Mouse (Mus musculus) cerebellum, adult 2 months (tissue): ENCODE measurements around the gene Cntnap5a. TPM values are rescaled to one million over a fixed set of nuclear protein-coding genes. Genes with fewer than 3 reads are reported as not detected.

Experiments used
- DNase-seq, 2 experiments: peaks; one replicate each; pipeline ENCODE4 v3.0.0; 2021
- H3K27ac ChIP-seq: fragments of 200-500 bp; 2 replicates; pipeline ENCODE4 v1.5.1; 2012; ENCODE audit warnings: low read length, control low read depth, inconsistent platforms; ENCODE audit not compliant: insufficient read depth
- H3K27me3 ChIP-seq: fragments of 200-500 bp; 2 replicates; pipeline ENCODE4 v1.6.1; 2012; ENCODE audit warnings: inconsistent platforms, mild to moderate bottlenecking, low read length, moderate library complexity; ENCODE audit not compliant: control insufficient read depth, insufficient read depth
- H3K4me1 ChIP-seq: fragments of 200-500 bp; 2 replicates; pipeline ENCODE4 v1.6.1; 2011; ENCODE audit warnings: low read length; ENCODE audit not compliant: control insufficient read depth, insufficient read depth
- H3K4me3 ChIP-seq: fragments of 200-500 bp; replicated peaks from 2 replicates; pipeline ENCODE3; 2011; ENCODE audit warnings: mild to moderate bottlenecking, low read depth, low read length, control low read depth; ENCODE audit not compliant: insufficient read depth
- CTCF ChIP-seq: fragments of 200-500 bp; IDR thresholded peaks from 2 replicates; pipeline ENCODE4 v1.5.1; 2011; ENCODE audit warnings: low read depth, mild to moderate bottlenecking, control low read depth, low read length, moderate library complexity, borderline replicate concordance; ENCODE audit not compliant: insufficient read depth
- POLR2A ChIP-seq: fragments of 200-500 bp; IDR thresholded peaks from 2 replicates; pipeline ENCODE4 v1.6.1; 2011; ENCODE audit warnings: low read length, control low read depth, borderline replicate concordance; ENCODE audit not compliant: insufficient read depth
- WGBS: fragments of 180-500 bp; shearing (Covaris S2); methylation state at CpG from one replicate; pipeline ENCODE4 v1.1.7; 2018; 5-methylcytosine and 5-hydroxymethylcytosine counted together
- polyA plus RNA-seq: library from polyadenylated mRNA; depleted of rRNA; stranded (reverse); fragments of >200 nt; gene quantifications from 2 replicates; pipeline ENCODE4 v1.2.3, GENCODE M21; 2012

Cntnap5a gene
- polyA plus RNA-seq, 1 experiment: 4.8 TPM

DNA sequence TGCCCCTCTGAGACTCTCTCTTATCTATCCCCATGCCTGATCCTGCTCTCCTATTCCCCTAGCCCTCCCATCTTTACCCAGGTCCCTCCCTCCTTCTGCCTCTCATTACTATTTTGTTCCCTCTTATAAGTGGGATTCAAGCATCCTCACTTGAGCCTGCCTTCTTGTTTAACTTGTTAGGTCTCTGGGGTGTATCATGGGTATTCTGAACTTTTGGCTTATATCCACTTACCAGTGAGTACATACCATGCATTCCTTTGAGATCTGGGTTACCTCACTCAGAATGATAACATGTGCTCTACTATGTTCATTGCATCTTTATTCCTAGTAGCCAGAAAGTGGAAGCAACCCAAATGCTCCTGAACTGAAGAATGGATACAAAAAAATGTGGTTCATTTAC lies 639.9 kb downstream of the Cntnap5a start:
- Histone ChIP-seq H3K4me3 (no peak overlapping the region), H3K27me3 (no peaks in the 10 kb centered on the region), H3K4me1 (no peaks in the 10 kb centered on the region), H3K27ac (no peak overlapping the region)
- TF ChIP-seq POLR2A (no peak), CTCF (no peak)
- DNase-seq: no peak

DNA sequence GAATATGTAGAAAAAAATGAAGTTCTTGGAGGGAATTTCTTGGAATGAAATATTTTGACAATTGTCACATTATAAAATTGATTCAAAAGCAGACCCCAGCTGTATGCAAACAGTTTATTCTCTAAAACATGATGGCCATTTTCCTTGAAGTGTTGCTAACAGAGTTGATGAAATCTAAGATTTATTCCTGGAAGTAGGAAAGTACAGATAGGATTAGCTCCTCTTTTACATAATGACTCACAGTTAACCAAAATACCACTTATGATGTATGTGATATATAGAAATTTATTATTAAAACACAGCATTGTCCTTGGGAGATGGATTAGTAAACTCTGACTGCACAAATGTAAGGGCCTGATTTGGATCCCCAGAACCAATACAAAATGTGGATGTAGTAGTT lies 669.1 kb downstream of the Cntnap5a start:
- no peak for DNase-seq
- Histone ChIP-seq H3K4me1 (no peaks in the 10 kb centered on the region), H3K27me3 (no peaks in the 10 kb centered on the region), H3K4me3 (no peak overlapping the region), H3K27ac (no peak overlapping the region)
- no peak for TF ChIP-seq CTCF
- no peak for TF ChIP-seq POLR2A

DNA sequence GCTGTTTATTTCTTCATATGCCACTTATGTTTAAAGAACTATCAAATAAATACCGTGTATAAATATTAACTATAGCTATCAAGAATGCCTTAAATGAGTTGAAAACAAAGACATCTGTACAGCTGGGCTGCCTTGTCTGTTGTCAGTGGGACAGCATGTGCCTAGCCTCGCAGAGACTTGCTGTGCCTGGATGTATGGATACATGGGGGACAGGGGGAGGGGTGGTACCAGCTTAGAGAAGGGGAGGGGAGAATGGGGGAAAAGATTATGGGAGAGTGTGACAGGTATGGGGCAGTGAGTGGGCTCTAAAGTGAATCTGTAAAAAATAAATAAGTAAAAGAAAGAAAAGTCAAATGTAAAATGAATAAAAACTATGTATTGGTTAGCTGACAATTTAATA lies 681.0 kb downstream of the Cntnap5a start:
- H3K4me3 ChIP-seq: no peak overlapping the region
- no peak overlapping the region for H3K27ac ChIP-seq
- TF ChIP-seq CTCF (no peak), POLR2A (no peak)
- WGBS: 44% methylated on average over 2 of the region's 2 CpGs
- no peaks in the 10 kb centered on the region; the same call in 1 of the 2 replicates for H3K27me3 ChIP-seq
- H3K4me1 ChIP-seq: no peaks in the 10 kb centered on the region; the same call in 1 of the 2 replicates
- DNase-seq: no peak

DNA sequence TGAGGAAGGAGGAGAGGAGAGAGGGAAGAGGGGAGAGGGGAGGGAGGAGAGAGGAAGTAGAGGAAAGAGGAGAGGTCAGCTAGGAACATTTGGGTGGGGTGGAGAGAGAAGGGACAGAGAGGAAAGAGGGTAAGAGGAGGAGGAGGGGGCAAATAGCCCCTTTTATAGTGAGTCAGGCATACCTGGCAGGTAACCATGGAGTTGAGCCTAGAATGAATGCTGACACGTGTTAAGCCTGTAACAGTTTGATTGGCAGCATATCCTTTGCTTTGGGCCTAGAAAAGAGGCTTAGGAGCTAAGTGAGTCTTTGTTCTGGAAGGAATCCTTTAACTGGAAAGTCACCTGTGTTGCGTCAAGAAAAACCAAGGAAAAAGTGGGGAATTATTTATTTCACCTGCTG lies 681.6 kb downstream of the Cntnap5a start:
- Histone ChIP-seq H3K4me1 (no peaks in the 10 kb centered on the region; the same call in 1 of the 2 replicates), H3K27me3 (no peaks in the 10 kb centered on the region; the same call in 1 of the 2 replicates), H3K27ac (no peak overlapping the region), H3K4me3 (no peak overlapping the region)
- no peak for DNase-seq
- TF ChIP-seq CTCF: no peak
- TF ChIP-seq POLR2A: no peak
- WGBS: 77% methylated on average over 2 of the region's 2 CpGs

DNA sequence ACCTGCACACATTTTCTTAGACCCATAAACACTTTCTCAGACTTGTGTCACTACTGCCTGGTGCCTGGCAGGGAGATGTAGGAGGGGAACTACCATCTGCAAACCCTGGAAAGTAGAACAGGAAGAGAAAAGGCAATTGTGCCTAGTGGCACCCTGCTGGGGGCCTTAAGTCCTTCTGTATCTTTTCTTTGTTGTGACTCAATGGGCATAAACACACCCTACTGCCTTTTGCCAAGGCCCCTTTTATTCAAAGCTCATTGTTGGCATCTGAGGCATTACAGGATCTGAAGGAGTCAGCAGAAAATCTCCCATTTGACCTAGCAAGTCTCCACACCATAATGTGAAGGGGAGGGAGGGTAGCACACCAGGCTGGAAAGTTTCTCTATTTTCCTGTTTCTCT lies 682.2 kb downstream of the Cntnap5a start:
- DNase-seq: no peak
- Histone ChIP-seq H3K4me3 (no peak overlapping the region), H3K27ac (no peak overlapping the region), H3K27me3 (no peaks in the 10 kb centered on the region; the same call in 1 of the 2 replicates), H3K4me1 (no peaks in the 10 kb centered on the region; the same call in 1 of the 2 replicates)
- TF ChIP-seq POLR2A (no peak), CTCF (no peak)

DNA sequence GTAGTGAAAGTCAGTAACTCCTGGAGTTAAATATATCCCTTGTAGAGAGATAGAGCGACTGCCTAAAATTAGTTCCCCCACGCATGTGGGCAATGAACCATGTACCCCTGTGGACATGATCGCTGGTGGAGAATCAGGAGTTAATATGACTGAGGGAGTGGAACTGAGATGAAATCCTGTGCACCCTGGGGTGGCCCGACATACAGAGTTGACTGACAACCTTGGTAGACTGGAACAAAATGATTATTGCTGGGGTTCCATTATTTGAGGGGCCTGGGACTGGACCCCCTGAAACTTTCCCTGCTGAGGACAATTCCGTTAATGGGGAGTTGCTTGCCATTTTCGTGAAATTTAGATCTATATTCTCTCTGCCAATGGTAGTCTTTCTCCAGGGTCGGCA lies 683.0 kb downstream of the Cntnap5a start:
- no peak for DNase-seq
- TF ChIP-seq POLR2A: no peak
- no peak for TF ChIP-seq CTCF
- 51% methylated on average over 7 of the region's 7 CpGs for WGBS

DNA sequence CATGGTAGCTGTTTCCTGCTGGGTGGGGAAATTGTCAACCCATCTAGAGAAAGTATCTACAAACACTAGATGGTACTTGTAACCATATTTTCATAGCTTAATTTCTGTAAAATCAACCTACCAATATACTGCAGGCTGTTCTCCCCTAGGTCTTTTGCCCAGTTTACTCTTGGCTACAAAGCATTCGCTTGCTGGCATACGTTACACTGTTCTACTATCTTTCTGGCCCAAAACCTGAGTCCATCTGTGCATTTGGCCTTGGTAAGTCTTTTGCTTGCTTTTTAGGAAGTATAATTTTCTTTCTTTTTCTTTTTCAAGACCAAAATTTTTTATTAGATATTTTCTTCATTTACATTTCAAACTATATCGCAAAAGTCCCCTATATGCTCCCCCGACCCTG lies 686.3 kb downstream of the Cntnap5a start:
- 64% methylated on average over 4 of the region's 4 CpGs for WGBS
- DNase-seq: peak in 1 of 2 experiments; percentile 17
- TF ChIP-seq POLR2A (no peak), CTCF (no peak)
- Histone ChIP-seq H3K4me3 (no peak overlapping the region), H3K4me1 (no peaks in the 10 kb centered on the region; the same call in 1 of the 2 replicates), H3K27me3 (no peaks in the 10 kb centered on the region; the same call in 1 of the 2 replicates), H3K27ac (no peak overlapping the region)

More for the DNA sequence above, 683.0 kb downstream of the Cntnap5a start:
- Histone ChIP-seq H3K4me3 (no peak overlapping the region), H3K4me1 (no peaks in the 10 kb centered on the region; the same call in 1 of the 2 replicates), H3K27ac (no peak overlapping the region), H3K27me3 (no peaks in the 10 kb centered on the region; the same call in 1 of the 2 replicates)

DNA sequence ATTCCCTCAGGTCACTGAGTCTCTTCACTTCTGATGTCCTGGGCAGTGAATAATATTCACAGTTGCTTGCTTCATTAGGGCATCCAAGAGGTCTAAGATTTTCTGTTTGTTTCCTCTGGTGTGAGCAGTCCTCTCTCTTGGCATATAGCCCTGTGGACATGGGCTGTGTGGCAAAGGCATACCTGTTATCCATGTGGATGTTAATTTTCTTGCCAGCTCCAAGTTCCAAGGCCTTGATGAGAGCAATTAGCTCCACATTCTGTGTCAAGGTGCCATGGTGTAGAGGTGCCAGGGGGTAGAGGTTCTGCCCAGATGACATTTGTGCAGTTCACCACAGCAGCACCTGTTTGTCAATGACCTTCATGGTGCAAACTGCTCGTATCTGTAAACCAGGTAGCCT lies 689.0 kb downstream of the Cntnap5a start:
- H3K27ac ChIP-seq: no peak overlapping the region
- no peaks in the 10 kb centered on the region; the same call in 1 of the 2 replicates for H3K27me3 ChIP-seq
- DNase-seq: no peak
- TF ChIP-seq POLR2A (no peak), CTCF (no peak)
- no peaks in the 10 kb centered on the region; the same call in 1 of the 2 replicates for H3K4me1 ChIP-seq
- no peak overlapping the region for H3K4me3 ChIP-seq
- WGBS: 43% methylated on average over 1 of the region's 1 CpGs
